Mouse (Mus musculus): ENCODE results near the gene Map3k13. TPM values are rescaled to one million over a fixed set of nuclear protein-coding genes. Genes with fewer than 3 reads are reported as not detected.

The Map3k13 gene
- polyA plus RNA-seq, 1 experiment, result 13.3 TPM

GRCm38 (mm10) chr16:21814861-21815668, 20.9 kb downstream of the Map3k13 start:
- Histone ChIP-seq H3K4me1 (ENCODE audit: control insufficient read depth, insufficient read depth, low read length) (no peaks in the 10 kb centered on the region; the same call in 1 of the 2 replicates), H3K27ac (ENCODE audit: insufficient read depth, low read length) (no peak overlapping the region), H3K4me3 (replicated peaks; ENCODE audit: insufficient read depth, low read depth, low read length) (no peak overlapping the region)

GRCm38 (mm10) chr16:21815669-21816010, 21.5 kb downstream of the Map3k13 start:
- WGBS, result 25% methylated on average over 7 of the region's 7 CpGs
- no peaks in the 10 kb centered on the region; the same call in 1 of the 2 replicates for H3K4me1 ChIP-seq (ENCODE audit: control insufficient read depth, insufficient read depth, low read length)
- no peak for DNase-seq
- H3K4me3 ChIP-seq (replicated peaks; ENCODE audit: insufficient read depth, low read depth, low read length), result no peak overlapping the region
- TF ChIP-seq POLR2A (IDR thresholded peaks at IDR 0.05; ENCODE audit: borderline replicate concordance, insufficient read depth, low read length), result no peak
- TF ChIP-seq CTCF (IDR thresholded peaks at IDR 0.05; ENCODE audit: borderline replicate concordance, insufficient read depth, low read depth, low read length), result no peak
- no peak overlapping the region for H3K27ac ChIP-seq (ENCODE audit: insufficient read depth, low read length)
- no peaks in the 10 kb centered on the region for H3K27me3 ChIP-seq (ENCODE audit: control insufficient read depth, insufficient read depth, low read length)

More at GRCm38 (mm10) chr16:21814861-21815668, 20.9 kb downstream of the Map3k13 start:
- WGBS, result 38% methylated on average over 11 of the region's 11 CpGs
- DNase-seq, result peak; percentile 34 to 52
- H3K27me3 ChIP-seq (ENCODE audit: control insufficient read depth, insufficient read depth, low read length), result no peaks in the 10 kb centered on the region
- TF ChIP-seq CTCF (IDR thresholded peaks at IDR 0.05; ENCODE audit: borderline replicate concordance, insufficient read depth, low read depth, low read length), result peak; percentile 28; the same call in 1 of the 2 replicates
- TF ChIP-seq POLR2A (IDR thresholded peaks at IDR 0.05; ENCODE audit: borderline replicate concordance, insufficient read depth, low read length), result no peak

- Histone ChIP-seq H3K27ac (ENCODE audit: insufficient read depth, low read length) (no peak overlapping the region), H3K27me3 (ENCODE audit: control insufficient read depth, insufficient read depth, low read length) (no peaks in the 10 kb centered on the region), H3K4me3 (replicated peaks; ENCODE audit: insufficient read depth, low read depth, low read length) (no peak overlapping the region), H3K4me1 (ENCODE audit: control insufficient read depth, insufficient read depth, low read length) (no peaks in the 10 kb centered on the region; the same call in 1 of the 2 replicates)
- TF ChIP-seq CTCF (IDR thresholded peaks at IDR 0.05; ENCODE audit: borderline replicate concordance, insufficient read depth, low read depth, low read length) (no peak), POLR2A (IDR thresholded peaks at IDR 0.05; ENCODE audit: borderline replicate concordance, insufficient read depth, low read length) (no peak)
- WGBS, result 47% methylated on average over 9 of the region's 9 CpGs
- peak in 1 of 2 experiments; percentile 4 for DNase-seq
Observed at GRCm38 (mm10) chr16:21818132-21818531, 24.0 kb downstream of the Map3k13 start.

GRCm38 (mm10) chr16:21818629-21819028, 24.5 kb downstream of the Map3k13 start:
- no peak overlapping the region for H3K27ac ChIP-seq (ENCODE audit: insufficient read depth, low read length)
- DNase-seq, result no peak
- WGBS, result 47% methylated on average over 8 of the region's 8 CpGs
- TF ChIP-seq CTCF (IDR thresholded peaks at IDR 0.05; ENCODE audit: borderline replicate concordance, insufficient read depth, low read depth, low read length) (no peak), POLR2A (IDR thresholded peaks at IDR 0.05; ENCODE audit: borderline replicate concordance, insufficient read depth, low read length) (no peak)
- H3K4me3 ChIP-seq (replicated peaks; ENCODE audit: insufficient read depth, low read depth, low read length), result no peak overlapping the region
- H3K4me1 ChIP-seq (ENCODE audit: control insufficient read depth, insufficient read depth, low read length), result no peaks in the 10 kb centered on the region; the same call in 1 of the 2 replicates
- H3K27me3 ChIP-seq (ENCODE audit: control insufficient read depth, insufficient read depth, low read length), result no peaks in the 10 kb centered on the region

GRCm38 (mm10) chr16:21825612-21826031, 31.5 kb downstream of the Map3k13 start:
- no peak overlapping the region for H3K27ac ChIP-seq (ENCODE audit: insufficient read depth, low read length)
- H3K4me1 ChIP-seq (ENCODE audit: control insufficient read depth, insufficient read depth, low read length), result no peaks in the 10 kb centered on the region; the same call in none of the 2 replicates
- 75% methylated on average over 9 of the region's 9 CpGs for WGBS
- H3K4me3 ChIP-seq (replicated peaks; ENCODE audit: insufficient read depth, low read depth, low read length), result no peak overlapping the region
- no peak for DNase-seq
- no peaks in the 10 kb centered on the region for H3K27me3 ChIP-seq (ENCODE audit: control insufficient read depth, insufficient read depth, low read length)
- no peak for TF ChIP-seq POLR2A (IDR thresholded peaks at IDR 0.05; ENCODE audit: borderline replicate concordance, insufficient read depth, low read length)
- no peak for TF ChIP-seq CTCF (IDR thresholded peaks at IDR 0.05; ENCODE audit: borderline replicate concordance, insufficient read depth, low read depth, low read length)

- WGBS, result 59% methylated on average over 4 of the region's 4 CpGs
Observed at GRCm38 (mm10) chr16:21827153-21827552, 33.0 kb downstream of the Map3k13 start.

GRCm38 (mm10) chr16:21827581-21827980, 33.4 kb downstream of the Map3k13 start:
- Histone ChIP-seq H3K4me3 (replicated peaks; ENCODE audit: insufficient read depth, low read depth, low read length) (no peak overlapping the region), H3K27ac (ENCODE audit: insufficient read depth, low read length) (no peak overlapping the region), H3K27me3 (ENCODE audit: control insufficient read depth, insufficient read depth, low read length) (no peaks in the 10 kb centered on the region), H3K4me1 (ENCODE audit: control insufficient read depth, insufficient read depth, low read length) (no peaks in the 10 kb centered on the region; the same call in none of the 2 replicates)
- no peak for DNase-seq
- TF ChIP-seq CTCF (IDR thresholded peaks at IDR 0.05; ENCODE audit: borderline replicate concordance, insufficient read depth, low read depth, low read length), result no peak
- no peak for TF ChIP-seq POLR2A (IDR thresholded peaks at IDR 0.05; ENCODE audit: borderline replicate concordance, insufficient read depth, low read length)
- WGBS, result 41% methylated on average over 4 of the region's 4 CpGs

More at GRCm38 (mm10) chr16:21827153-21827552, 33.0 kb downstream of the Map3k13 start:
- no peaks in the 10 kb centered on the region for H3K27me3 ChIP-seq (ENCODE audit: control insufficient read depth, insufficient read depth, low read length)
- H3K27ac ChIP-seq (ENCODE audit: insufficient read depth, low read length), result no peak overlapping the region
- TF ChIP-seq CTCF (IDR thresholded peaks at IDR 0.05; ENCODE audit: borderline replicate concordance, insufficient read depth, low read depth, low read length) (no peak), POLR2A (IDR thresholded peaks at IDR 0.05; ENCODE audit: borderline replicate concordance, insufficient read depth, low read length) (no peak)
- H3K4me3 ChIP-seq (replicated peaks; ENCODE audit: insufficient read depth, low read depth, low read length), result no peak overlapping the region
- no peak for DNase-seq
- H3K4me1 ChIP-seq (ENCODE audit: control insufficient read depth, insufficient read depth, low read length), result no peaks in the 10 kb centered on the region; the same call in none of the 2 replicates

GRCm38 (mm10) chr16:21829711-21830110, 35.6 kb downstream of the Map3k13 start:
- Histone ChIP-seq H3K4me3 (replicated peaks; ENCODE audit: insufficient read depth, low read depth, low read length) (no peak overlapping the region), H3K4me1 (ENCODE audit: control insufficient read depth, insufficient read depth, low read length) (no peaks in the 10 kb centered on the region; the same call in none of the 2 replicates), H3K27ac (ENCODE audit: insufficient read depth, low read length) (no peak overlapping the region), H3K27me3 (ENCODE audit: control insufficient read depth, insufficient read depth, low read length) (no peaks in the 10 kb centered on the region)
- WGBS, result 31% methylated on average over 5 of the region's 5 CpGs
- TF ChIP-seq CTCF (IDR thresholded peaks at IDR 0.05; ENCODE audit: borderline replicate concordance, insufficient read depth, low read depth, low read length) (no peak), POLR2A (IDR thresholded peaks at IDR 0.05; ENCODE audit: borderline replicate concordance, insufficient read depth, low read length) (no peak)
- DNase-seq, result no peak
